Mouse (Mus musculus) liver, adult 2 months (tissue): ENCODE measurements around the gene Anks1b.

Experiments
- CTCF ChIP-seq: fragments of 200-500 bp; IDR thresholded peaks from 2 replicates; pipeline ENCODE4 v1.5.1; 2011; ENCODE audit warnings: low read depth, low read length, control low read depth
- POLR2A ChIP-seq: fragments of 200-500 bp; IDR thresholded peaks from 2 replicates; pipeline ENCODE4 v1.6.1; 2011; ENCODE audit warnings: low read length, control low read depth; ENCODE audit not compliant: insufficient read depth; ENCODE audit errors: extremely low read depth

- TF ChIP-seq CTCF: no peak
- no peak for TF ChIP-seq POLR2A
Measured at GRCm38 (mm10) chr10:90616622-90617021, 743.3 kb downstream of the Anks1b start.
